Mouse (Mus musculus) cerebellum, postnatal 14 days (tissue): ENCODE data around the gene Pex16.

Experiments used
- DNase-seq, 2 experiments: peaks; one replicate each; pipeline ENCODE4 v3.0.0; 2021; ENCODE audit warnings: mixed read lengths in 2 of 2

Pex16 gene

GRCm38 (mm10) chr2:92423156-92423555, 48.7 kb downstream of the Pex16 start:
- DNase-seq = no peak

DNA sequence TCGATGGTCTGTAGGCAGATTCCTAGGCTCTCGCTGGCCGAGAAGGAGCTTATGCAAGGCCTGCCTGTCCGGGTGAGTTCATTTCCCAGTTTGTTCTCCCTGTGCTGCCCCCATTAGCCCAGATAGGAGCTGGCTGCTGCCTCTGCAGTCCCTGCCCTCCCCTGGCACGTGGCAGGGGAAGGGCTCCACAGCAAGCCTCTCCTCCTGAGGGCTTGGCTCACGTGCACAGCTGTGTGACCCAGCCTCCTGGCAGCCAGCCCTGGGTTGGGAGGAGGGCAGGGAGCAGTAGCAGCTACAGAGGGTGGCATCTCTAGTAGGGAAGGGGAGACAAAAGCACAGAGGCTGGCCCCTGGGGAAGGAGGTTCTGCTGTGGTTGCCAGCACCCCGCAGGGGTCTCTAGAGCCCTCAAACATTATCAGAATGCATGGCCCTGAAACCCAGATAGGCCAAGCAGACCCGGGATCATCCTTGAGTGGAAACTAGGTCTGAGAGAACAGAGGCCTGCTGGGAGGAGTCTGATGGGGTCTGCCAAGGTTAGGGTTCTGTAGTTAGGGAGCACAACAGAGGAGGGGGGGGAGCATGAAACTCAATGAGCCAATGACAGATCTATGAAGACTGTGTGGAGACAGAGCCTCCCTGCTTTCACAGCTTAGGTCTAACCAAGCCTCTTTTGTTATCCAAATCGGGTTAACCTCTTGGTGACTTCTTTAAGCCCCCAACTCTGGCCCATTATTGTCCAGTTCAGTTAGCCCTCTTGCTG, 49.4 kb downstream of the Pex16 start:
- DNase-seq = peak; percentile 79 to 88

GRCm38 (mm10) chr2:92424462-92425308, 50.2 kb downstream of the Pex16 start:
- DNase-seq = peak in 1 of 2 experiments; percentile 22

GRCm38 (mm10) chr2:92425366-92425765, 50.9 kb downstream of the Pex16 start:
- DNase-seq = no peak

DNA sequence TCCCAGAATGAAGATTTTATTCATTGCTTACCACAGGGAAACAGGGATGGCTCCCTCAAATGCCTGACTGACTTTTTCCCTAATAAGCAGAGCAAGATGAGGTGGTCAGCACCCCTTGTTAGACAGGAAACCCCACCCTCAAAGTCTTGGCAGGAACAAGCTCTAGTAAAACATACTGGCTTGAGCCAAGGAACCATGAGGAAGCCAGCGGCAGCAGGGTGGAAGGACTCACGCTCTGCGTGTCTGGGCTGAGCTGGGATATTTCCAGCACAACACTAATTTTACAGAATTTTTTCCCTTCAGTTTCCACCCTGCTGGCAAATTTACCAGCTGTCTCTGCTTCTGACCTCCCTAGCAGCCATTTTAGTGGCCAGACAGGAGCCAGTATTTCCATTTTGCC, 52.0 kb downstream of the Pex16 start:
- peak; percentile 55 to 62 for DNase-seq

DNA sequence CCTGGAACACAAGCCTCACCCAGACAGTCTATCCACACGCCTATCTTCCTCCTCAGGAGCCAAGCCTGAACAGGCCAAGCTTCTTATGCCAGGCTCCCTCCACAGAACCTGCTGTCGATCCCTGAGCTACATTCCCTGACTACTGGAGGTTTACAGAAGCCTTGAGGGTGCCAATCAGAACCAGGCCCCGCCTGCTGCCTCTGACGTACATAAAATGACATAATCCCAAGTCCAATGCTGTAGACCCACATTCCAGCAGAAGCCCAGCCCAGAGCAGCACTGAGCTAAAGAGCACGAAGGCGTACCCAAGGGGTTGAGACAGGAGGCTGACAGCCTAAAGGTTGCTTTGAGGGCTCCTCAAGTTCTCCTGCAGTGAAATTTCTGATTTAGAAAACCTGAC, 53.4 kb downstream of the Pex16 start:
- DNase-seq = peak; percentile 83 to 91

DNA sequence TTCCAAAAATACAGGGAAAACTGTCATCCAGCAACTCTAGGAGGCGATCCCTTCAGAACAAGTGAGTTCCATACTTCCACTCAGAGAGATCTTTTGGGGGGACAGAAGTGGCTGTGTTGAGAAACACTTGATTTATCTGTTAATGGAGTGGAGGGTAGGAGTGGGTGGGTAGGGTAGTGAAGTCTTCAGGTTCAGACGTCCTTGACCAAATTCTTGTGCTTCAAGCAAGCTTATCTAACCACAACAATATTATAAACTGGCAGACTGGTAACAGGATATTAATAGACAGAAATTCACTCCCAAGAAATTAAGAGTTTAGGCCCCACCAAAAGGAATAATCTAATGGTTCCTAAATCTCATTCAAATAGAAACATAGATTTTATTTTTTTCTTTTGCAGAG, 55.6 kb downstream of the Pex16 start:
- no peak for DNase-seq
